Mouse (Mus musculus) kidney, adult 18-20 months (tissue): ENCODE results near the gene Arfgef2.

Experiments
- DNase-seq: peaks from one replicate; pipeline ENCODE4 v3.0.0; 2021

Gene Arfgef2

DNA sequence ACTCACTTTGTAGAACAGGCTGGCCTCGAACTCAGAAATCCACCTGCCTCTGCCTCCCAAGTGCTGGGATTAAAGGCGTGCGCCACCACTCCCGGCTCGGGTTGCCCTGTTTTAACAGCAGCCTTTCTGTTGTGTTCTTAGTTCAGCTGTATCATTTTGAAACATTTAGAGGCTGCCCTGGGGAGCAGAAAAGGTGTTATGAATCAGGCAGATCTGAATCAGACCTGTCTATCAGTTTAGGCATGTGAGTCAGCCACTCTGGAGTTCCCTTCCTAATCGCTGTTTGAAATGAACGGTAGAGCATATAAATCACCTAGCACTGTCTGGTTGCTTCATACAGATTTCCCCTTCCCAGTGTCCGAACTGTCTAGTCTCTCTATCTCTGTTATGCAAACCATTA, 105.1 kb downstream of the Arfgef2 start:
- no peak for DNase-seq

DNA sequence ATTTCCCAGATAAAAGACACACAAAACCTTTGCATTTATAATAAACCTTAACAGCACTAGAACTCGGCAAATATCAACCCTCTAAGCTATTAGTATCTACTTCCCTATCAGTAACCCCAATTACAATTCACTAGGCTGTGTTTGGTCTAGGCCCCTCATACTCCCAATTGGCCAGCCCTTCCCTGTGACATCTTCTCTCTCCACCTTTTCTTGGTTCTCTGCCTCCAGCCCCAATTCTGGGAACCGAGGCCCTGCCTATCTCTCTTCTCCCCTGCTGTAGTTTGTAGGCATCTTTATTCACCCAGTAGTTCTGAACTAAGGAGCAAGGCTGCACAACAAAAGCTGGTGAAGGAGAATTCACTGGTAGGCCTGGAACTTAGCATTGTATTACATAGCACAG, 118.6 kb downstream of the Arfgef2 start:
- DNase-seq = no peak

DNA sequence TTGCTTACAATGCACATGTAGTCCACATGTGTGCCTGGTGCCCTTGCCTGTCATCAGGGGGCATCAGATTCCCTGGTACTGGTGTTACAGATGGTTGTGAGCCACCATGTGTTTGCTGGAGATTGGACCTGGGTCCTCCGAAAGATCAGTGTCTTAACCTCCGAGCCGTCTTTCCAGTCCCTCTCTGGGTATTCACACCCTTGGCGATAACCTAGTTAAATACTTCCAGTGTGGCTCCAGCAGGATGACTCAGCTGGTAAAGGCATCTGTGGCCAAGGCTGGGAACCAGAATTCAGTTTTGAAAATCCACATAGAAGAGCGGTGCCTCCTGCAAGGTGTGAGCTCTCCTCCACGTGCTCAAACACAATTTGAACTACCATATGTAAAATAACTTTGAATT, 128.6 kb downstream of the Arfgef2 start:
- no peak for DNase-seq

DNA sequence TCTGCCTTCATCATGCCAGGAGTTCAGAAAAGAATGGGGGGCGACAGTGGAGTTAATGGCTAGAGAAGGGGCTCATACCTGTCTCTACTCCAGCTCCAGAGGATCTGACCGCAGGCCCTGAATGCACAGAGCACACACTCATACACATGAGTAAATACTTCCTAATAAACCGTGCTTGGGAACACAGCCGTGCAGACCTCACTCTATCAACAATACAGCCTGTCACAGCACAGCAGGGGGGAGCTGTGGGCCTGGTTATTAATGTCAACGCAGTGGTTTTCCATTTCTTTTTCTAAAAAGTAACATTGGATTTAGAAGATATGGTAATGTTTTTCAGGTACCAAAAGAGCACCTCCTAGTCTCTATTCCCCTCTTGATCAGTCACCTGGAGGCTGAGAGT, 129.0 kb downstream of the Arfgef2 start:
- no peak for DNase-seq

DNA sequence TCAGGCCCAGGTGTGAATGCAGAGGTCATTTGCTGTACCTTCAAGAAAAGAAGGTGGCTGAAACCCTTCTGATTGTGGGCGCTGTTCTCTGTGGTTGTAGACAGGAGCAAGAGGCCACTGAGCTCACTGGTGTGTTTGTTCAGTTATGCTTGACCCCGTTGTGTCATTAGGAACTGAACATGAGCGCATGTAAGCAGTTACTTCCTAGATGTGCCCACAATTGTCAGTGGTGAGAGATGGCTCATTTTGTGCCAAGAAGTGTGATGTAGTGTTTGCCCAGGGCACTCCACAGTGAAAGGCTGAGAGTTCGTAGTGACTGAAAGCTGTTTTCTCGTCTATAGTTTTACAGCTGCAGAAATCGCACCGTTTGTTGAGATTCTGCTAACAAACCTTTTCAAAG, 130.2 kb downstream of the Arfgef2 start:
- DNase-seq = no peak

DNA sequence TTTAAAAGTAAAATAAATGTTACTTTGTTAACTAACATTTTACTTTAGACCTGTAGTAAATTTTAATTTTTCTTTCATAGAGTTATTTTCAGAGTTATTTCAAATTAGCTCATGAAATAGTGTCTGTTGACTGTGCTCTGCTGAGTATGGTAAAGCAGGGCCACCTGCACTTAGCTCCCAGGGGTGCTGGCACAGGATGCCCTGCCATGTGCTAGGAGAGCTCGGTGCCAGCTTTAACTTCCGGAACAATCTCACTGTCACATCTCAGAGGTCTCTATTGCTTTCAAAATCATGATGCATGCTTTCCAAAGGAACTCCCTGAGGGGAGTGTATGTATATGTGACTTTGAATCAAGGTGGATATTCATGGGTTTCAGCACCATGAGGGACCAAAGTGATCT, 130.8 kb downstream of the Arfgef2 start:
- no peak for DNase-seq

DNA sequence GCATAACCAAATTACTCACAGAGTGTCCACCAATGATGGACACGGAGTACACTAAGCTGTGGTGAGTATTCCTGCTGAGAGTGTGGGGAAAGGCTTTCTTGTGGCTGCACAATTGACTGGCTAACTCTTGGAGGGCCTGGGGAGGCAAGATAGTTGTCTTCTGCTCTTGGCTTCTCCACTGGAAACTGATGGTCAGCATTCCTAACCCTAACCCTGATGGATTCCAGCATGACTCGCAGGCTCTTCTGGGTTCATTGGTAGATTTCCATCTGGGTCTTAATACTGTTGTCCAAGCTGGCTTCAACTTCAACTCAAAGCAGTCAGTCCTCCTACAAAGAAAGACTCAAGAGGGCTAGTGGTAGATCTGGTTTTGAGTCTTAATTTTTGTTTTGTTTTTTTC, 137.8 kb downstream of the Arfgef2 start:
- no peak for DNase-seq

DNA sequence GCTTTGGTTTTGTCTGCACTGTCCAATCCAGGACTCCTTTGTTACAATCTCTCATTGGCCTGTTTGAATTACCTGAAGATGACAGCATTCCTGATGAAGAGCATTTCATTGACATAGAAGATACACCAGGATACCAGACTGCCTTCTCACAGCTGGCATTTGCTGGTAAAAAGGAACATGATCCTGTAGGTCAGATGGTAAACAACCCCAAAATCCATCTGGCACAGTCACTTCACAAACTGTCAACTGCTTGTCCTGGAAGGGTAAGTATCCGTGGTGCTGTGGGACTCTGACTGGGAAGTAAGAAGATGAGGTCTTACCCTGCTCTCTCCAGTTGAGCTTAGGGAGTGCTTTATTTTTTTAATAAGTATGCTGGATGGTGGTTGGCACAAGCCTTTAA, 139.0 kb downstream of the Arfgef2 start:
- no peak for DNase-seq

DNA sequence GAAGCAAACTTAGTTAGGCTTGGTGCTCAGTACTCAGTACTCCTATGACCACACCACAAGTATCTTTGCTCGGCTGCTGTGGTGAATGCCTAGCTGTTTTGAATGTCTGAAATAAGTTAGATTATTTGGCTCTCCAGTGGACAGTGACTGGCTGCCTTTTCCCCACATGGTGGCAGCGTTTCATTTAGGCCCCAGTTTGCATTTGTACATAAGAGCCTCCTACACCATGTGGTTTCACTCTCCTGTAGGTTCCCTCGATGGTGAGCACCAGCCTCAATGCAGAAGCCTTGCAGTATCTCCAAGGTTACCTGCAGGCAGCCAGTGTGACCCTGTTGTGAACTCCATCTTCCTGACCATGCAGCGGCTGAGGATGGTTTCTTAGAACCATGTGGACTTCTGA, 140.1 kb downstream of the Arfgef2 start:
- no peak for DNase-seq
